Mouse (Mus musculus) thymus, adult 2 months (tissue): ENCODE data around the gene Itgb5.

Source experiments
- CTCF ChIP-seq: fragments of 200-500 bp; IDR thresholded peaks from 2 replicates; pipeline ENCODE4 v1.5.1; 2012; ENCODE audit warnings: mild to moderate bottlenecking, control low read depth, low read length, moderate library complexity, borderline replicate concordance; ENCODE audit not compliant: control insufficient read depth, poor library complexity, insufficient read depth; ENCODE audit errors: extremely low read depth
- POLR2A ChIP-seq: fragments of 200-500 bp; IDR thresholded peaks from 2 replicates; pipeline ENCODE4 v1.6.1; 2012; ENCODE audit warnings: mild to moderate bottlenecking, low read length, control low read depth, moderate library complexity; ENCODE audit not compliant: control insufficient read depth, poor library complexity, insufficient read depth; ENCODE audit errors: extremely low read depth

DNA sequence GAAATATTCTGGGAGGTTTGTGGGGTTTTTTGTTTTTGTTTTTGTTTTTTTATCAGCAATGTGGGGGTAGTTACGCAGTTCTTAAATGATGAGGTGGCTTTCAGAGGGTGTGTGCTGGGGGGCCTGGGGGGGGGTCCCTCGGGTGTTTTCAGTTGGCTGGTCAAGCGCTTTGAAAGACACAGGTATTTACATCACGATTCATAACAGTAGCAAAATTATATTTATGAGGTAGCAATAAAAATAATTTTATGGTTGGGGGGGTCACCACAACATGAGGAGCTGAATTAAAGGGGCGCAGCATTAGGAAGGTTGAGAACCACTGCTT lies 3.9 kb downstream of the Itgb5 start:
- TF ChIP-seq POLR2A (no peak), CTCF (no peak)
